Mouse (Mus musculus): ENCODE results near the gene Gm28047. TPM values are rescaled to one million over a fixed set of nuclear protein-coding genes. Genes with fewer than 3 reads are reported as not detected.

Gene Gm28047
- total RNA-seq, 1 experiment from 2014 or later = not detected

Other genes with a start within 250 kb of the Gm28047 start
- 105 and 109 TPM in 2 replicates for gene Sp1, start 218.9 kb downstream of the Gm28047 start, total RNA-seq (2017)
- gene Amhr2, start 179.7 kb downstream of the Gm28047 start, total RNA-seq (2017) = 0.74 and 1.2 TPM in 2 replicates
- 272 and 296 TPM in 2 replicates for gene Prr13, start 166.0 kb downstream of the Gm28047 start, total RNA-seq (2017)
- 144 TPM in 2 replicates for gene Pcbp2, start 154.5 kb downstream of the Gm28047 start, total RNA-seq (2017)
- not detected in 2 replicates for gene Gm10337, start 121.3 kb downstream of the Gm28047 start, total RNA-seq (2017)
- 0.93 and 1.2 TPM in 2 replicates for gene Map3k12, start 108.0 kb downstream of the Gm28047 start, total RNA-seq (2017)
- gene Tarbp2, start 106.9 kb downstream of the Gm28047 start, total RNA-seq (2017) = 29.1 and 34.6 TPM in 2 replicates
- 1.4 and 6.1 TPM in 2 replicates for gene Npff, start 100.1 kb downstream of the Gm28047 start, total RNA-seq (2017)
- gene Atf7, start 397 bp upstream of the Gm28047 start, total RNA-seq (2017) = 61.0 and 74.3 TPM in 2 replicates
- 19.3 and 20.7 TPM in 2 replicates for gene Atp5g2, start 47.3 kb upstream of the Gm28047 start, total RNA-seq (2017)
- 73.4 and 97.1 TPM in 2 replicates for gene Calcoco1, start 97.1 kb upstream of the Gm28047 start, total RNA-seq (2017)